Mouse (Mus musculus): ENCODE results near the gene 2010111I01Rik.

Gene 2010111I01Rik

DNA sequence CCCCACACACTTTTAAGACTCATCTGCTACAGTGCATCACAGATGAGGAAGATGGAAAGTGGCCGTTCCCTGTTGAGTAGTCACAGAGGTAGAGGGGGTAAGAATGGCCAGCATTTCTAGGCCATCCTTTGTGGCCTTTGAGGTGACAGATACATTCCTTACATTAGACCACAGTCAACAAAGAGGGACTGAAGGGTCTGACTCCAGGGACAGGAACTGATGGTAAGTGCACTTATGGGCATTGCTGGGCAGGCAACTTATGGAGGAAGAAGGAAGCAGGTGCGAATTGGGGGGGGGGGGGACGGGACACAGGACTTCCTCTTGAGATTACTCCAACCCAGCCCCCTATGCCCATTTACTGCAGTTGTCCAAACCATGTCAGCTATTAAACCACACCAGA, 187.8 kb downstream of the 2010111I01Rik start:
- no peak for DNase-seq (ENCODE audit: low spot score)

DNA sequence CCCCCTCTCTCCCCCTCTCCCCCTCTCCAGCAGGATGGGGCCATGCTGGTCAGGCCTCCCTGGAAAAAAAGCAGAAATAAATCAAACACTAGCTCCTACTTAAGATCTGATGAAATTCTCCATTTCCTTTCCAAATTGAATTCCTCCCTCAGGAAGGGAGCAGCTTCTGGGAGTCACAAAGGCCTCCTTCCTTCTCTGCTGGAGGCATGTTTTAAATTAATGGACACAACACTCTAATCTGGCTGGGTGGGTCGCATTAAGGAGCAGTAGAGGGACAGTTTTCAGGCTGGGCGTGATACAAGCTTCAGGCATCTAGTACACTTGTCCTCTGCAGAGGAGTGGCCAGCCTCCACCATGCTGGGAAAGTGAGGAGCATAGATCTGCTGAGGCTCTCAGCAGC, 188.7 kb downstream of the 2010111I01Rik start:
- DNase-seq (ENCODE audit: low spot score) = peak; percentile 47

DNA sequence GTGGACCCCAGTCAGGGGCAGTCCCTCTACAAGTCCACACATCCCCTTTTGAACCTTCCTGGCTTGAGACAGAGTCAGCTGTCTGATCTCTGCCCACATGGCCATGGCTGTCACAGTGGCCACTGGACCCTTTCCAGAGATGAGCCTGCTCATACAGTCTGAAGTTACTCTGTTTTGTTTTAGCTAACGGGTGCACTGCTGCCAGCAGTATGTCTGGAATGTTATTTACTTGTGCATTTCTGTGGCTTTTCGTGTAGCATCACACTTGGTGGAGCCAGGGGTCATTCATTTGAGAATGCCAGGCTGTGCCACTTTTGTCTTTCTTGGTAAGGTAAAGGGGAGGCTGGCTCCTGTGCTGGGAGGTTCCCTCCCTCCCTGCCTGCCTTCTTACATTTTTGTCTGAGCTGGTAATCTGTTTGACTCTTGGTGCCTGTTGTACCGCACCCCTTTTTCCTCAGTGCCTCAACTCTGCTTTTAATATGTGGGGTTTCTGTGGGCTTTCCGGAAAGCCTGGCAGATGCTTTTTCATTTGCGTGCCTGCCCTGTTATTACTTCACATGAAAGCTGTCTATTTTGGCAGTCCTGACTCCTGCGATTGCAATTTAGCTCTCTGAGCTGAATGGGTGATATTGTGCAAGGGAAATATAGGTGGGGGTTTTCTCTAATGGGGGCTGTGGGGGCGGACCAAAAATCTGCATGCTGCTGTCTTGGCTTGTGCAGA, 190.3 kb downstream of the 2010111I01Rik start:
- DNase-seq (ENCODE audit: low spot score) = peak; percentile 59

DNA sequence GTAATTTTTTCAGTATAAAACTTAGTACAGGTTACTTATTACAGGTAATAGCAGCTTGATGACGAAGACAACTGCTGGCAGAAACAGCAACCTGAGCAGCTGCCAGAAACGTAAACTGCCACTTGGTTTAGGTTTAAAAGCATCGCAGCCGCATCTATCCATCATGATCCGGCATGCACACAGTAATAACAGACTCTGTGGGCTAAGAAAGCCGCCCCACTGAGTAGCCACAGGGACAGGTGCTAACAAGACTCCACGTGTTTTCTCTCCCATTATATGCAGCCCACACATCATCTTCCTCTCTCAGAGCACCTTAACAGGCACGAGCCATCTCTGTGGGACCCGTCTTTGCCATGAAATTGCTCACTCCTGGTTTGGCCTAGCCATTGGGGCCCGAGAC, 191.6 kb downstream of the 2010111I01Rik start:
- DNase-seq (ENCODE audit: low spot score) = no peak

DNA sequence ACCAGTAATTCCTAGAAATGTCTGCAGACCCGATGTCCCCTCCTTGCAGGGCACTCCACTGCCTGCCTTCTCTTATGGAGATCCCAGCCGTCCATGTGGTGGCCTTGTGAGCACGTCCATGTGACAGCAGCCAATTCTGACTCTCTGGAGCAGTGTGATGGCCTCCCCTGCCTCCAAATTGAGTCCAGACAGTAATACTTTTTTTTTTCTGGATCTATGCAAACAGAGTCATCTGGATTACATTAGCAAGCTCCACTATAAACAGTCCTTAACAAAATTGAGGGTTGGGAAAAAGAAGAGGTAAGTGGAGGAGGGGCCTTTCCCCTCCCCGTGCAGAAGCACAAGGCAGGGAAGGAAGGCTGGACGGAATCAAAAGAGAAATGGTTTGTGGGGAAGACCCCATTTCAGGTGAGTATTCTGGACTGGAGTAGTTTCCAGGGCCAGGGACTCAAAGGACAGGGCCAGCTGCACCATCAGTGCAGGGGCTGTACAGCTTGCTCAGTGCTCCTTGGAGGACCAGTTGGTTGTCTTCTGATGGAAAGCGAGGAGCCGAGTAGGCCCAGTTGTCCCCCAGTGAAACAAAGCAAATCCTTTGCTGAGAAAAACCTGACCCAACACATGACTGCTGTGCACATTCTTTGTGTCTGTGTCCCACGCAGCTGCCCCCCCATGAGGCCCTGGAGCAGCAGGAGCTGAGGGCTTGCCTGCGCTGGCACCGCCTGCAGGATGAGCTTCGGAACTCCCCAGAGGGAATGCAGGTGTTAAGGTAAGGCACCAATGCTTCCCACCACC, 205.8 kb downstream of the 2010111I01Rik start:
- no peak for DNase-seq (ENCODE audit: low spot score)

DNA sequence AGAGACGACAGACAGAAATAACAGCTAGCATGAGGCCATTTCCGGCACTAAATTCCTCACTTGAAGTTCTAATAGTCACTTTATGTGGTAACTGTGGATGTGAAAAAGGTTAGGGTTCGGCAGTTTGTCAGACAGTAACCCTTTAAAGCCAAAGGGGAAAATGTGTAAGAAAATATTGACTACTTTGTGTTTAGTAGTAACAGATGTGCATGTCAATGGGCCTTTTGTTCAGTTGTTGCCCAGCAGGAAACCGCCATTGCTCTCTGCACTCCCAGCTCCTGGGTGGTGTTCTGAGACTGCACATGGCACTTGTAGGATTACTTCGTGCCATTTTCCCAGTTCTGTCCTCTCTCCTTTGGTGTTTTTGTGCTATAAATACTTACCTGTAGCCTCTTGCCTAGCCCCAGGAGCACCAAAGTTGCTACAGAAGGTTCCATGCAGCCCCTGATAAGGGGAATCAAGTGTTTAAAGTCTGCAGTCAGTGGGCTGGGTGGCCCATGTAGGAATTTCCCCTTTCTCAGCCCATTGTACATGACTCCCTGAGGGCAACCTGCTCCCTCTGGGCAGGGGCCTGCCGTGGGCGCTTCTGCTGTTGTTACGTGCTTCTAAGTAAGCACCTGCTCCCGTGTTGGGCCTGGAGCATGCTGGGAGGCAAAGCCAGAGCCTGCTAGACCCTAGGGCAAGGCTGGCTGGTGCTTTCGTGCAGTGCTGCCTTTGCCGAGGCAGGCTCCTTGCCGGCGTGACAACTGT, 206.8 kb downstream of the 2010111I01Rik start:
- no peak for DNase-seq (ENCODE audit: low spot score)

DNA sequence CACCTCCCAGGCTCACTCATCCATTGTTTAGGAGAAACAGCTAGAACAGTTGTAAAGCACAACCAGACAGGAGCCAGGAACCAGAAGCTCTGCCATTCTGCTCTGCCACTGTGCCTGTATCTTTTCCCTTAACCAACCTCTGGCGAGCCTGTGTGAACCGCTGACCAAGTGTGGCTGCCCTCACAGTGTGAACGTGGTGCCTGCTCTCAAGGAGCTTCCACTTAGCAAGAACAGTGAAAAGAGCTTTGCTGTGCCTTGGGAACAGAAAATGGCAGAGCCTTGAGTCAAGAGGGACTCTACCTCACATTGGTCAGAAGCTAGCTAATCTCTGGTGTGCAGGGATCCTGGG, 207.4 kb downstream of the 2010111I01Rik start:
- DNase-seq (ENCODE audit: low spot score) = no peak

DNA sequence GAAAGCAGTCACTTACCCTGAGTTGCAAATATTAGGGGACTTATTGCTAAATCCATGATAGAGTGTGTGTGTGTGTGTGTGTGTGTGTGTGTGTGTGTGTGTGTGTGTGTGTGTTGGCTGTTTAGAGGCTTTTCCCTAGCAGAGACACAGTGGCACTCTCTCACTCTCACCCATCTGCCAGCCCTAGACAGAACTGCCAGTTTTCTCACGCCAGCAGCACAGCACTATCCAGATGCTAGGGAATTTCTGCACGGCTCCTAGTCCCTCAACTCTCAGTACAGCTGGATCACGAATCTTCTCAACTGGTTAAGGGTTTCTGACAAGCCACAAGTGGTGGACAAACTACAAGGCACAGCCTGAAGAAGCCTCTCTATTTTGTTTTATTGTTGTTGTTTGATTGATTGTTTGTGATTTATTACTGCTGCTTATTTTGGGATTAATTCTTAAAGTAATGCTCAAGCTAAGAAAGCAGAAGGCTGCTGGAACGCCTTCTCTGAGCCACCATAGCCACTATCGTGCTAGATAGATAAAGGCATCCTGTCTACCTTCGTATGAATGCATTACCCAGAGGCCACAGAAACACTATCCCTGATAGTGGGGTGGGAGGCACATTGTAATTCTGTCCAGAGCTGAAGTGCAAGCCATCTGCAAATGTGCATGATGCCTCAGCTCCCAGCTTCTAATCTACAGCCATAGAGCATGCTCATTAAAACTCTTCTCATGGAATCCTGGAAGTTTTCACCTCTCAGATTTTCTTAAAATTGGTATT, 209.7 kb downstream of the 2010111I01Rik start:
- no peak for DNase-seq (ENCODE audit: low spot score)

DNA sequence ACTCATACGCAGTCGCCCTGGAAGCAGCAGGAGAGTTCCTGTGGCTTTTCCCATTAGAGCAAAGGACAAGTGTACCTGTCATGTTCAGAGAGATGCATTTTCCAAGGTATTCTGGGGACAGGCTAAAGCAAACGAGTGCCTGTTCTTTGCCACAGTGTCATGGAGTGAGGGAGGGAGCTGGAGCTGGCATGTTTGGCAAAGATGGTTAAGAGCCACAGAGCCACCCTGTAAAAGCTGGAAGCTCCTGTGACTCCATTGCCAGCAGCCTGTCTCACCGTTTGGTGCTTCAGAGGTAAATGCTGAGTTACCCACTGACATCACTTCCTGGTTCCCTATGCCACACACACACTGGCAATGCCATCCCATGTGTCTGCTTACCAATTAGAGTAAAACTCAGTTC, 211.4 kb downstream of the 2010111I01Rik start:
- no peak for DNase-seq (ENCODE audit: low spot score)

DNA sequence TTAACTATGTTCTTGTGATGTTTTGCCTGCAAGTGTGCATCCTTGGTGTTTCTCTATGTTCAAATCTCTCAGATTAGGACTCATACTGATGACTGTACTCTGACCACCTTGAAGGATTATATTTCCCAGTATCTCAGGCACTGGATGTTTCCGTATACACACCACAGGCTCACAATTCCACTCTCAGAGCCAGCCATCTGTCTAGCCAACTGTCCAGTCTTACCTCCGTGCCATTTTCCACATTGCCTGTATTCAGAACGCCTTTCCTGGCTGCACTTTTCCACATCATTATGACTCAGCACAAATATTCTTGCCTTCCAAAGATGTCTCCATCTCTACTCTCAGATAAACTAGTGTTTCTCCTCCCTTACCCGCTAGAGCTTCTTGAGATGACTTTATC, 212.5 kb downstream of the 2010111I01Rik start:
- no peak for DNase-seq (ENCODE audit: low spot score)

DNA sequence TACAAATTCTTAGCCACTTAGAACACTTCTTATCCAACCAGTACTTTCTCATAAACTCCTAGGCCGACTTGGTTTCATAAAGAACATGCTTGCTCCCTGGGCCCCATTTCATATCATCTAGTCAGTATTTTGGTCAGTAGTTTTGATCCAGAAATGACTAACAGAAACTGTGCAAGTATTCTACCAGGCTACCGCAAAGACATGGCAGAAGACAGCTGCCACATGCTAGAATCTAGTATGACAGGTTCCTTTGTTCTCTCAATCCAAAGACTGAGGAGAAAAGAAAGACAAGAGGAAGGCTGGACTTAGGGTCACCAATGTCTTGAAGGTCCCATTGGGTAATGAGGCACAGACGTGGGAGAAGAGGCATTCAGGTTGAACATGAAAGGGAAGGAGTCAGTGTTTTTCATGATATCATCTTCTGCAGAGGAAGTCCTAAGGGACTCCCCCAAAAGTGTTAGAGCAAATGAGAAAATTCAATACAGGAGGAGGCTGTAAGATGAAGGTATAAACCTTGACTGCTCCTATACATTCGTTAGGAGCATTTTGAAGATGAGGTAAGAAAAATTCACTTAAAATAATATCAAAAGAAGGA, 216.0 kb downstream of the 2010111I01Rik start:
- DNase-seq (ENCODE audit: low spot score) = no peak

DNA sequence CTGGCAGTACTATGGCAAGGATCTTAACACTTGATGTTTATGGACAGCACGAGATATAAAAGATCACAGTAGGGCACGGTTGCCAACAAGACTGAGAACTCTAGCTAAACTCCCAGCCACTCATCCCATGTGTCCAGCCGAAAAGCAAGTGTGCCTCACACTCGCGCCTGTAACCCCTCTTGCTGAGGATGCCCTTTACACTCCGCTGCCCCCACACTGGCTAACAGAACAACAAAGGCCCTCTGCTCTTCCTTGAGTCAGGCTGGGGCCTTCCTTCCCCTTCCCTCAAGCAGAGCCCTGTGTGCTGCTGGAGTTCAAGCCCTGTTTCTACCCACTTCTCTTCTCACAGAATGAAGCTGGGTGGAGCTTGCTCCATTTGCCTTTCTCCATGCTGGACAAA, 220.3 kb downstream of the 2010111I01Rik start:
- DNase-seq (ENCODE audit: low spot score) = no peak

DNA sequence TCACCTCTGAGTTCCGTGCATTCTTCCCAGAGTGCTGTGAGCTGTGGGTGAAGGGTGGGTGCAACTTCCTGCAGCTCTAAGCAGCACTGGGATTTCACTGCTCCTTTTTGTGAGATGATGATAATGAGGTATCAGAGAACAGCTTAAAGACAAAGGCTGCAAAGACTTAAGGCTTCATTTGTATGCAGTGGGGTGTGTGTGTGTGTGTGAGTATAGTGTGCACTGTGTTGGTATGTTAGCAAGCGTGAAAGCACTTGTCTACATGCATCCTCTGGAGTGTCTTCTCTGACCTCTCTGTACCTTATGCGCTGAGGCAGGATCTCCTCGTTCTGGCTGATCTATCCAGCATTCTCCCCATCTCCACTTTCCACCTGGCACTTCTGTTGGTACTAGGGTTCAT, 221.5 kb downstream of the 2010111I01Rik start:
- no peak for DNase-seq (ENCODE audit: low spot score)

DNA sequence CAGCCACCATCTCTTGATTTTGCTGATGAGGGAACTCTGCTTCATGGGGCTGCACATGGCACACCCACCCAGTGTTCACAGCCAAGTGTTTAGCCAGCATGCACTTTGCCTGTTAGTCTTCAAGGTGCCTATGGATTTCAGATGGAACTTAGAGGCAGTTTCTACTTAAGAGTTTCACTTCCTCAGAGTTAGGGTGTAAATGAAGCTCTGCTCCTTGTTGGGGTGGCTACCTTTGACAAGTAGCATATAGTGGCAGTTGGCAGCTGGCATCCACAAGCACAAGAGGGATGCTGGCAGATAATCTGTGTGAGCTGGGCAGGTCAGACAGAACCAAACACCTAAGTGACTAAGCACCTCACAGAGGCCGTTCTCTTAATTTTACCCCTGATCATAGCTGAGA, 221.9 kb downstream of the 2010111I01Rik start:
- no peak for DNase-seq (ENCODE audit: low spot score)

DNA sequence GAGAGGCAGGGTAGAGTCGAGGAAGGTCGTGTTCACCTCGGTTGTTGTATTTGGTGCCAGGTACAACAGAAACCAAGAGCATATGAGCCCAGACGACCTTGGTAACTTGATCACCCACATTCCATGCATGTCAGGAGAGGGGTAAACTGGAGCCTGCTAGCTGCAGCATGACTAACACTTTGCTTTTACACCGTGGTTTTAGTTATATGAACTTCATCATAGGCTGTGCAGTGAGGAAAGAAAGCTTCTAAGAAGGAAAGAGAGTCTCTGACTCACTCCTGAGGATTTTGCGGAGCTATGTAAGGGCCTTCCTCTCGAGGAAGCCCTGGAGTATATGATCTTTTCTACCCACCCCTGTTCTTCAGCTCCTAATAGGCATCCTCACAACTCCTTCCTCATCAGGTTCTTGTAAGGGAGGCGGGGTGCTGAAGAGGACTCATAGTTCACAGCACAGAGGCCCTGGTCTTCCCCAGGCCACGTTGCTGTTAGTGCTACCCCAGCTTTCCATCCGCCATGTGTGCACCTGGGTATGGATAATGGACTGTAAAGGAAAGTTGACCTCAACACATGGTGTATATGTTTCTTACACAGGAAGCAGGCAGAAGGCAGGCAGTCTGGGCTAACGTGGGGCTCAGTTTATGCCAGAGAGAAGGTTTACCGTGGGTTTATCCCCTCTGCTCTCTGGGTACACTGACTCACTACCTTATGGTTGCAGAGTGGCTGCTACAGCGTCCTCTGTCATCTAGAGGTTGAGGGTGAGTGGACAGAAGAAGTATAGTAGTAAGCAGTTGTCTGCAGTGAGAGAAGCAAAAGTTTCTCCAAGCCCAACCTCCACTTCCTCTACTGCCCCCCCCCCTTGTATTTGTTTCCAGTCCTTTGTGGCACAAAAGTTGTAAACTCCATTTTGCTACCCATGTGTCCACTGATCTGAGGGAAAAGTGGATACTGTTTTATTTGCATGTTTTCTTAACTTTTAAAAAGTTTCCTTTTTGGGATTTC, 222.8 kb downstream of the 2010111I01Rik start:
- peak; percentile 30 for DNase-seq (ENCODE audit: low spot score)

DNA sequence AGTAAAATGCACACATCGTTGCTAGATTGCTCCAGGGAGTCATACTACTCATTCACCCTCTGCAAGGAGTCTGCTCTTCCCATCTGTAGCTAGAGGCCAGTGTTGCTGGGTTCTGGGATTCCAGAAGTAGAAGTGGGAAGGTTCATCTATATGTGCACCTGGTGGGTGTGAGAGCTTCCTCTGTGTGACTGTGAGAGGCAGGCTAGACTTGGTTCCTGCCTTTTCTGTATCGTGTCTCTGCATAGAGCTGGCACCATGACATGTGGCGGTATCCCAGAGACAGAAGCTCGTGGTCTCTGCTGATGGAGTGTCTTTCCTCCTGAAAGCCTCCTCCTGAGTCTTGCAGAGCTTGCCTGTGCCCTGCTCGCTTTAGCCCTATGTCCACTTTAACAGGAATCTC, 223.6 kb downstream of the 2010111I01Rik start:
- no peak for DNase-seq (ENCODE audit: low spot score)

DNA sequence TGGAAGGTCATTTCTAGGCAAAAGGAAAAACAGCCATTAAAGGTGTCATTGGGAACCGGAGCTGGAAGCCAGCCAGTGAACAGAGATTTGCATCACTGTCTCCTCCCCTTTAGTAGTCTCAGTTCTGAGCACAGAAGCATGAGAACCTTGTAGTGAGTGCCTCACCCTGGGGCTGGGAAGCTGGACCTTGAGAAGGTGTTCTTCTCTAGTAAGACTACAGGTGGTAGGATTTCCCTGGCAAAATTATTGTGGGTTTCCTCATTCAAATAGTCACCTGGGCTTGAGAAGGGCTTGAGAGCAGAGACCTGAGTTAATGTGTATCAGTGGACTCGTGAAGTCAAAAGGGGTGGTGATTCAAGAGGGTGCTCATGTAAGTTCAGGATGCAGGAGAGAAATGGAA, 224.1 kb downstream of the 2010111I01Rik start:
- DNase-seq (ENCODE audit: low spot score) = peak; percentile 66

DNA sequence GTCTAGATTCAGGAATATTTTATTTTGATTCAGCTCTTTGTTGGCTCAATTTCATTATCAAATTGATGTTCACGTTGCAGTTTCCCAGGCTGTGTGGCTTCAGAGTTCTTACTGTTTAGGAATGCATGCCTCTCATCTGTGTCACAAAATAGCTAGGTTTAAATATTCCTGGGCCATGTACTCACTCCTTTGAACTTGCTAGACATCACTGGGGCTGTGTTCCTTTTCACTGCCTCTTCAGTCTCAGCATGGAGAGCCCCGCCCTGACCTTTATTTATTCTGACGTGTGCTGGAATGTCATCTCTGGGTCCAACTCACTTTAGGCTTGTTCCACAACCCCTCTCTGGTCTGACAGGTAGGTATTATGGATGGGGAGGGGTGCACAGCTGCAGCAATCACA, 228.7 kb downstream of the 2010111I01Rik start:
- no peak for DNase-seq (ENCODE audit: low spot score)

DNA sequence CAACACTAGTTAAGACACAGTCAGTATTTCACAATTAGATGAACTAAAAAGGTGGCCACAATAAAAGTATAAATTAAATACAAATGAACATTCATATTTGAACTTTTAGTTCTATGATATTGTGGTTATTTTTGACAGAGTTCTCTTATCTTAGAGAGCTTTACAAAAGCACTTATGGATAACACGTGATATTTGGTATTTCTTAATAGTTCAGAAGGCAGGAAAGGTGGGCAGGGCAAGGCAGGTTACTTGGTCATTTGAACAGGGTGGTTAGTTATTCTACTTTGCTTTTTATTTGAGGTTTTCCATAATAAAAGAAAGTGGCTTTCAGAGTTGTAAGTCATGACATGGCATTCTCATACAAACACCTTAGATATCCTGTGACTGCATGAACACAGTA, 233.3 kb downstream of the 2010111I01Rik start:
- DNase-seq (ENCODE audit: low spot score) = peak; percentile 35

DNA sequence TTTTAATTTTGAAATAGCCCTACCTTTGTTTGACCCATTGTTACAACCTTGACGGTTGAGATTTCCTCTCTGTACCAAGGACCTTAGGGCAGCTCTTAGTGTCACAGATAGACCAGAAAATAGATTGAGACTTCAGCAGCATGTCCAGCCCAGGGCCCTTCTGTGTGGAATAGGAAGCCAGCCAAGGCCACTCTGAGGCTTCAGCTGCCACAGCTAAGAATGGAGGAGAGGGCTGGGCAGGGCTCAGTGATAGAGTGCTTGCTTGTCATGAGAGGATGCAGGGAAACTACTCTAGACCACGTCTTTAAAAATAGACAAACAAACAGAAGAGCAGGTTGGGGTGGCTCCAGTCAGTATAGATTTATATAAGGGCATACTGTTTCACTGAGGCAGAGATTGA, 234.9 kb downstream of the 2010111I01Rik start:
- no peak for DNase-seq (ENCODE audit: low spot score)
